Mouse (Mus musculus) liver, postnatal 0 days (tissue): Measurements from ENCODE around the gene Pin1rt1.

ENCODE experiments used
- CTCF ChIP-seq: sonication (generic); IDR thresholded peaks from 2 replicates; pipeline ENCODE4 v1.5.1; 2016; ENCODE audit warnings: antibody characterized with exemption, low read depth
- EP300 ChIP-seq: IDR thresholded peaks from 2 replicates; pipeline ENCODE4 v1.6.1; 2016; ENCODE audit warnings: antibody characterized with exemption, low read depth, mild to moderate bottlenecking

DNA sequence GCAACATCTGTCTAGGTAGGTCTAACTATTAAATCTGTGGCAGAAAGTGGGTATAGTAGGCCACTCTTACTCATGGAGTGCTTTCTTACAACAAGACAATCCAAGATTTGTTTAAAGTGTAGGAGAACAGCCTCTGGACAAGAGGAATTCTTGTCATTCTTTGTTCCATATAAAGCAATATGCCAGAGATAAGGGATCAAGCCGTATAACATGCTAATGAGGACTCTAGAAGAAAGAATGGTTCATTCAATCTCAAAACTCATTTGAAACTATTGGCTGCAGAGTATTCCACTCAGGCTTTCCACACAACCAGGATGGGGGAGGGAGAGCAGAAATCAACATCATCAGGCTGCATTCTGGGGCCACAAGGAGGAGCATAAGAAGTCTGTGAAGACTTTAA is 11.2 kb upstream of the Pin1rt1 start:
- TF ChIP-seq CTCF (no peak), EP300 (no peak)
